Mouse (Mus musculus) midbrain, embryonic 11.5 days (tissue): ENCODE measurements around the gene Zpld1. TPM values are rescaled to one million over a fixed set of nuclear protein-coding genes. Genes with fewer than 3 reads are reported as not detected.

Source experiments
- ATAC-seq: fragments of 200-750 bp; cut with Nextera tagmentation; 2 replicates; pipeline ENCODE4 v1.8.0; 2017; ENCODE audit warnings: moderate TSS enrichment, moderate library complexity; ENCODE audit not compliant: low FRiP score
- DNase-seq: peaks from one replicate; pipeline ENCODE4 v3.0.0; 2015; ENCODE audit warnings: low spot score; ENCODE audit errors: missing footprints
- H3K27ac ChIP-seq: fragments of 300-500 bp; sonication (generic); 2 replicates; pipeline ENCODE4 v1.5.1; 2014; ENCODE audit warnings: low read depth, low read length
- H3K27me3 ChIP-seq: fragments of 300-500 bp; sonication (generic); 2 replicates; pipeline ENCODE4 v1.6.1; 2014; ENCODE audit warnings: mild to moderate bottlenecking, low read length, moderate library complexity, mixed read lengths; ENCODE audit not compliant: control insufficient read depth, insufficient read depth
- H3K36me3 ChIP-seq: fragments of 300-500 bp; sonication (generic); 2 replicates; pipeline ENCODE4 v1.6.1; 2014; ENCODE audit warnings: mild to moderate bottlenecking, low read length, moderate library complexity, mixed read lengths; ENCODE audit not compliant: control insufficient read depth, insufficient read depth
- H3K4me1 ChIP-seq: fragments of 300-500 bp; sonication (generic); 2 replicates; pipeline ENCODE4 v1.6.1; 2014; ENCODE audit warnings: low read length; ENCODE audit not compliant: control insufficient read depth, insufficient read depth
- H3K4me2 ChIP-seq: fragments of 300-500 bp; sonication (generic); 2 replicates; pipeline ENCODE4 v1.6.1; 2014; ENCODE audit warnings: mild to moderate bottlenecking, moderate library complexity
- H3K4me3 ChIP-seq: fragments of 300-500 bp; sonication (generic); 2 replicates; pipeline ENCODE4 v1.5.1; 2014; ENCODE audit warnings: low read depth, low read length
- H3K9ac ChIP-seq: fragments of 300-500 bp; sonication (generic); 2 replicates; pipeline ENCODE4 v1.6.1; 2014; ENCODE audit warnings: low read length
- H3K9me3 ChIP-seq: fragments of 300-500 bp; sonication (generic); 2 replicates; pipeline ENCODE4 v1.6.1; 2016; ENCODE audit warnings: low read length; ENCODE audit not compliant: control insufficient read depth
- WGBS: fragments of 180-500 bp; shearing (Covaris S2); extraction: QIAGEN DNeasy Blood & Tissue Kit; methylation state at CpG from one replicate; pipeline ENCODE4 v1.1.7; 2014; 5-methylcytosine and 5-hydroxymethylcytosine counted together
- polyA plus RNA-seq: library from polyadenylated mRNA; unstranded; fragments of >200 nt; fragmentation: Nextera tagmentation; extraction: Ambion mirVana; gene quantifications from 2 replicates; pipeline ENCODE4 v1.2.1, GENCODE M21; 2014

Zpld1 gene
- 0.11 and 0.41 TPM in 2 replicates for polyA plus RNA-seq

GRCm38 (mm10) chr16:55297886-55298285, at the start of gene Zpld1:
Gene Zpld1 (minus strand): TSS chr16:55297986.
- WGBS, result 94% methylated on average over 2 of the region's 2 CpGs
- no peak within 1 kb of the TSS for H3K9ac ChIP-seq
- DNase-seq, result no peak
- H3K4me1 ChIP-seq, result no peaks in the 10 kb centered on the region
- H3K9me3 ChIP-seq, result no peaks in the 10 kb centered on the region
- H3K27ac ChIP-seq, result no peak within 1 kb of the TSS
- no peaks in the 10 kb centered on the region for H3K36me3 ChIP-seq
- no peaks in the 10 kb centered on the region for H3K27me3 ChIP-seq
- no peak within 1 kb of the TSS for H3K4me3 ChIP-seq
- H3K4me2 ChIP-seq, result no peak within 1 kb of the TSS
- ATAC-seq, result no peak

DNA sequence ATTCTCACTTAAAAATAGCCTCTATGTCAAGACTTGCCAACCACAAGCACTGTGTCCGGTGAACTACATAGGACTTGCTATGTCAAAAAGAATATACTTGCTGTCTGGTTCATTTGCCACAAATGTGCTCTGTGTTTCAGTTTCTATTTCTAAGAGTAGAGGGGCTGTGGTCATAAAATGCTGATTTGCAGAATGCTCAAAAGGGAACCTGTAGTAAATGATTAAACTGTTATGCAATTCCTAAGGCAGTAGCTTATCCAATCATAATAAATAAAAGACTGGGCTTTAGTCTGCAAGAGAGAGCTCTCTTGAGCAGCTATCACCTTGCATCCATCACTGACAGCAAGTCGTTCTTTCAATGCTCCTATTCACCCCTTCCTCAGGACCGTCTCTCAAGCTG, 47.9 kb upstream of the Zpld1 start:
- Histone ChIP-seq H3K9me3 (no peaks in the 10 kb centered on the region; the same call in 1 of the 2 replicates), H3K27ac (no peak overlapping the region), H3K36me3 (no peaks in the 10 kb centered on the region), H3K4me1 (no peaks in the 10 kb centered on the region), H3K9ac (no peak overlapping the region), H3K27me3 (no peaks in the 10 kb centered on the region), H3K4me2 (no peak overlapping the region), H3K4me3 (no peak overlapping the region)
- 92% methylated on average over 3 of the region's 3 CpGs for WGBS
- ATAC-seq, result no peak
- DNase-seq, result no peak

DNA sequence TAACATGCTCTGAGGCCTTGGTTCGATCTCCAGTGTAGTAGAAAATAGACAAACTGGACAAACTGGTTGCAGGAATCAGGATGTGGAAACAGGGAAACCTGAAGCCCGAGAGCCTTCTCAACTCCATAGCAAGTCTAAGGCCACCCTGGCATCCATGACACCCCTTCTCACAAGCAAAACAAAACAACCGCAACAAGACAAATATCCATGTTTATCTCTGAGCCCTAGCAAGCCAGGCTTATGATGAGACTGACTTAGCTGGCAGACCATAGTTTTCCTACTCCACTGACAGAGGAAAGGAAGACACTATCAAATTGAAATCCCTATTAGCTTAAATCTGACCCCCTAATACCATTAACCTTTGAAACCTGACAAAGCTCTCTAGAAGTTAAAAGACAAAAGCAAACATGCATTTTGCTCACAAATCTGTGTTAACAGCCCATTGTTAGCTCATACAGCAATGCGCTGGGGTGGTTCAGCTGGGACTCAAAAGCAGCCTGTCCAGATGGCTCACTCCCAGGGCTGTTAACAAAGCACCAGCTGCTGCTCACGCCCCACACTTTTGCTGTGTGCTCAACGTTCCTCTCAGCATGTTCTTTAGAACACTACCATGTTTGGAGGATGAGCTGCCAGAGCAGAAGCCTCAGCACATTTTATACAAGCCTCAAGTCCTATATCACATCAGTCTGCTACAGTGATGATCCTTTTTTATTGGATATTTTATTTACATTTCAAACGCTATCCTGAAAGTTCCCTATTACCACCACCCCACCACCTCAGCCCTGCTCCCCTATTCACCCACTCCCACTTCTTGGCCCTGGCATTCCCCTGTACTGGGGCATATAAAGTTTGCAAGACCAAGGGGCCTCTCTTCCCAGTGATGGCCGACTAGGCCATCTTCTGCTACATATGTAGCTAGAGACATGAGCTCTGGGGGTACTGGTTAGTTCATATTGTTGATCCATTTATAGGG, 24.0 kb upstream of the Zpld1 start:
- H3K9me3 ChIP-seq, result no peaks in the 10 kb centered on the region
- peaks cover 4% of the 10 kb centered on the region; the same call in 1 of the 2 replicates for H3K27me3 ChIP-seq
- no peak overlapping the region for H3K4me3 ChIP-seq
- no peaks in the 10 kb centered on the region for H3K36me3 ChIP-seq
- H3K27ac ChIP-seq, result no peak overlapping the region
- H3K4me1 ChIP-seq, result no peaks in the 10 kb centered on the region
- WGBS, result 51% methylated on average over 8 of the region's 8 CpGs
- DNase-seq (peak; percentile 88), ATAC-seq (peak; percentile 99)
- no peak overlapping the region for H3K4me2 ChIP-seq
- no peak overlapping the region for H3K9ac ChIP-seq

GRCm38 (mm10) chr16:55316996-55317395, 19.2 kb upstream of the Zpld1 start:
- DNase-seq, result no peak
- ATAC-seq, result no peak
- Histone ChIP-seq H3K4me1 (no peaks in the 10 kb centered on the region), H3K4me3 (no peak overlapping the region), H3K27me3 (peaks cover 4% of the 10 kb centered on the region; the same call in 1 of the 2 replicates), H3K27ac (no peak overlapping the region), H3K4me2 (no peak overlapping the region), H3K36me3 (no peaks in the 10 kb centered on the region), H3K9me3 (no peaks in the 10 kb centered on the region), H3K9ac (no peak overlapping the region)

DNA sequence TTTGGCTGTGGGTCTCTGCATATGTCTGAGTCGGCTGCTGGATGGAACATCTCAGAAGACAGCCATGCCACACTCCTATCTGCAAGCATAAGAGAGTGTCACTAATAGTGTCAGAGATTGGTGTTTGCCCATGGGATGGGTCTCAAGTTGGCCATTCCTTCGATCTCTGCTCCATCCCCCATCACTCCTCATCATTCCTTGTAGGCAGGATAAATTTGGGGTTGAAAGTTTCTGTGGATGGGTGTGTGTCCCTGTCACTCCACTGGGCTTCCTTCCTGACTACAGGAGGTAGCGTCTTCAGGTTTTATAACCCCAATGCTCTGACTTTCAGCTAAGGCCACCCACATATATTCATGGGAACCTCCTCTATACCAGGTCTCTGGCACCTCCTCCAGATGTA, 14.3 kb upstream of the Zpld1 start:
- ATAC-seq, result no peak
- WGBS, result 85% methylated on average over 3 of the region's 3 CpGs
- peak; percentile 67 for DNase-seq
- H3K9me3 ChIP-seq, result no peaks in the 10 kb centered on the region
- H3K27me3 ChIP-seq, result no peaks in the 10 kb centered on the region
- H3K4me3 ChIP-seq, result no peak overlapping the region
- no peaks in the 10 kb centered on the region for H3K36me3 ChIP-seq
- H3K4me2 ChIP-seq, result no peak overlapping the region
- no peaks in the 10 kb centered on the region for H3K4me1 ChIP-seq
- H3K9ac ChIP-seq, result no peak overlapping the region
- no peak overlapping the region for H3K27ac ChIP-seq

GRCm38 (mm10) chr16:55282696-55283095, 15.1 kb downstream of the Zpld1 start:
- no peaks in the 10 kb centered on the region for H3K27me3 ChIP-seq
- H3K9ac ChIP-seq, result no peak overlapping the region
- WGBS, result 85% methylated on average over 2 of the region's 2 CpGs
- no peak overlapping the region for H3K4me2 ChIP-seq
- DNase-seq (peak; percentile 33), ATAC-seq (no peak)
- no peak overlapping the region for H3K4me3 ChIP-seq
- no peak overlapping the region for H3K27ac ChIP-seq
- H3K9me3 ChIP-seq, result no peaks in the 10 kb centered on the region
- no peaks in the 10 kb centered on the region for H3K36me3 ChIP-seq
- H3K4me1 ChIP-seq, result no peaks in the 10 kb centered on the region

DNA sequence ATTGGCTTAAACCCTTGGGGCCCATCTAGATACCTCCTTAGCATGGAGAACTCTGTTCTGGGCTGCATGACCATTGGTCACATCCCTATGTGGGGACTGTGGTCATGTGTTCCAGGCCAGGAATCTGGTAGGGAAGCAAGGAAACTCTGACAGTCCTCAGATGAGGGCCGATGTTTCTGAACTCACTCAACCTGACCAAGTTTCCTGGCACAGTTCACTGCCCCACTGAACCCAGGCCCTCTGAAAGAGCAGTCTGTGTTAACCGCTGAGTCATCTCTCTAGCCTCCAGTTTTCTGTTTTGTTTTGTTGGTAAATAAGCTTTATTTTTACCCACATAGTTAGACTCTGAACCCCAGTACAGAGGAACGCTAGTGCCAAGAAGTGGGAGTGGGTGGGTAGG, 20.3 kb downstream of the Zpld1 start:
- no peak overlapping the region for H3K4me2 ChIP-seq
- ATAC-seq (no peak), DNase-seq (no peak)
- H3K4me1 ChIP-seq, result no peaks in the 10 kb centered on the region
- no peak overlapping the region for H3K9ac ChIP-seq
- H3K27ac ChIP-seq, result no peak overlapping the region
- WGBS, result 90% methylated on average over 3 of the region's 3 CpGs
- no peaks in the 10 kb centered on the region for H3K27me3 ChIP-seq
- H3K36me3 ChIP-seq, result no peaks in the 10 kb centered on the region
- H3K4me3 ChIP-seq, result no peak overlapping the region
- H3K9me3 ChIP-seq, result no peaks in the 10 kb centered on the region

GRCm38 (mm10) chr16:55265281-55265680, 32.5 kb downstream of the Zpld1 start:
- no peaks in the 10 kb centered on the region for H3K36me3 ChIP-seq
- no peak overlapping the region for H3K27ac ChIP-seq
- no peak for ATAC-seq

GRCm38 (mm10) chr16:55260862-55261574, 36.8 kb downstream of the Zpld1 start:
- DNase-seq (no peak), ATAC-seq (no peak)
- Histone ChIP-seq H3K27ac (no peak overlapping the region), H3K4me2 (no peak overlapping the region), H3K27me3 (no peaks in the 10 kb centered on the region), H3K4me1 (no peaks in the 10 kb centered on the region), H3K9me3 (no peaks in the 10 kb centered on the region), H3K36me3 (no peaks in the 10 kb centered on the region), H3K4me3 (no peak overlapping the region), H3K9ac (no peak overlapping the region)
- 72% methylated on average over 7 of the region's 7 CpGs for WGBS

More at GRCm38 (mm10) chr16:55265281-55265680, 32.5 kb downstream of the Zpld1 start:
- Histone ChIP-seq H3K4me1 (no peaks in the 10 kb centered on the region), H3K4me2 (no peak overlapping the region), H3K9me3 (no peaks in the 10 kb centered on the region), H3K9ac (no peak overlapping the region), H3K27me3 (no peaks in the 10 kb centered on the region), H3K4me3 (no peak overlapping the region)
- 11% methylated on average over 4 of the region's 4 CpGs for WGBS
- DNase-seq, result peak; percentile 82
